Mouse (Mus musculus): ENCODE results near the gene Entpd5.

- TF ChIP-seq CTCF (IDR thresholded peaks at IDR 0.05; ENCODE audit: extremely low read depth, insufficient read depth, insufficient read length, insufficient replicate concordance) (no peak), POLR2A (IDR thresholded peaks at IDR 0.05; ENCODE audit: low read depth, low read length) (no peak)
These were observed 37.2 kb downstream of the Entpd5 start for GRCm38 (mm10) chr12:84371647-84372046.
